In genomic region chr1:77475808-77476413, GRCm38 (mm10) we compare ENCODE assay signal across 27 mouse cellular contexts. TPM values are rescaled to one million over a fixed set of nuclear protein-coding genes. Genes with fewer than 3 reads are reported as not detected.
DNase-seq lines count a peak whose midpoint lies in the region; ATAC-seq lines count a peak whose summit lies in the region.
"Had no signal": no experiment of that assay in that cellular context is flagged by ENCODE, and none has a peak within 500 bp of the region (broad histone marks: within the 10 kb centered on the region; RNA-seq: fewer than 3 reads in every experiment).

No protein-coding gene starts in this region.

- H3K36me3 ChIP-seq in heart, embryonic 12.5 days, result no peaks in the 10 kb centered on the region
- no peaks in the 10 kb centered on the region for H3K36me3 ChIP-seq in intestine, embryonic 15.5 days
- H3K36me3 ChIP-seq: embryonic facial prominence, embryonic 13.5 days; embryonic facial prominence, embryonic 15.5 days; forebrain, embryonic 12.5 days; G1E had no signal

- 61% methylated on average over 3 of the region's 3 CpGs for WGBS in heart, embryonic 12.5 days
- 46% methylated on average over 3 of the region's 3 CpGs for WGBS in intestine, embryonic 15.5 days

- H3K27me3 ChIP-seq in heart, embryonic 12.5 days (replicated peaks), result no peaks in the 10 kb centered on the region
- no peaks in the 10 kb centered on the region for H3K27me3 ChIP-seq in intestine, embryonic 15.5 days (replicated peaks)
- H3K27me3 ChIP-seq: CH12.LX; embryonic facial prominence, embryonic 13.5 days; embryonic facial prominence, embryonic 15.5 days; forebrain, embryonic 12.5 days had no signal

- H3K27ac ChIP-seq in heart, embryonic 12.5 days (ENCODE audit: poor library complexity, severe bottlenecking), result no peak overlapping the region
- peak overlapping the region; percentile 40; the same call in 1 of the 2 replicates for H3K27ac ChIP-seq in intestine, embryonic 15.5 days
- H3K27ac ChIP-seq: embryonic facial prominence, embryonic 13.5 days; embryonic facial prominence, embryonic 15.5 days; forebrain, embryonic 10.5 days; forebrain, embryonic 12.5 days had no signal

- no peak overlapping the region for H3K4me2 ChIP-seq in heart, embryonic 12.5 days
- no peak overlapping the region for H3K4me2 ChIP-seq in intestine, embryonic 15.5 days (replicated peaks)
- H3K4me2 ChIP-seq: embryonic facial prominence, embryonic 13.5 days; embryonic facial prominence, embryonic 15.5 days; forebrain, embryonic 12.5 days had no signal

- H3K9ac ChIP-seq in heart, embryonic 12.5 days, result no peak overlapping the region
- no peak overlapping the region for H3K9ac ChIP-seq in intestine, embryonic 15.5 days
- H3K9ac ChIP-seq: embryonic facial prominence, embryonic 13.5 days; embryonic facial prominence, embryonic 15.5 days; forebrain, embryonic 12.5 days had no signal

- H3K4me1 ChIP-seq in heart, embryonic 12.5 days (replicated peaks), result peaks cover 4% of the 10 kb centered on the region
- peaks cover 10% of the 10 kb centered on the region for H3K4me1 ChIP-seq in intestine, embryonic 15.5 days (replicated peaks)

- no peak overlapping the region for H3K4me3 ChIP-seq in heart, embryonic 12.5 days
- no peak overlapping the region for H3K4me3 ChIP-seq in intestine, embryonic 15.5 days (replicated peaks)
- H3K4me3 ChIP-seq: embryonic facial prominence, embryonic 13.5 days; embryonic facial prominence, embryonic 15.5 days; erythroblast, embryonic 14.5 days; forebrain, embryonic 10.5 days; forebrain, embryonic 12.5 days had no signal

- H3K9me3 ChIP-seq in heart, embryonic 12.5 days (replicated peaks), result no peaks in the 10 kb centered on the region
- no peaks in the 10 kb centered on the region for H3K9me3 ChIP-seq in intestine, embryonic 15.5 days
- H3K9me3 ChIP-seq: embryonic facial prominence, embryonic 13.5 days; embryonic facial prominence, embryonic 15.5 days; forebrain, embryonic 10.5 days; forebrain, embryonic 12.5 days had no signal

- ATAC-seq in heart, embryonic 12.5 days (ENCODE audit: insufficient number of reproducible peaks, low FRiP score), result no peak
- ATAC-seq in intestine, embryonic 15.5 days, result peak; percentile 57
- ATAC-seq in megakaryocyte-erythroid progenitor cell, adult 5-6 weeks (replicated peaks; ENCODE audit: low FRiP score, low TSS enrichment, poor library complexity, severe bottlenecking), result 0 out of 2 replicates have a peak, but pooled peaks have one; percentile 22
- ATAC-seq: CD4-positive, CD25-positive, alpha-beta regulatory T cell, adult 4 months; forebrain, embryonic 14.5 days; forebrain, embryonic 16.5 days had no signal

- DNase-seq in heart, adult 11 months, result peak; percentile 25
- DNase-seq in MN1 (ENCODE audit: low spot score), result no peak
- DNase-seq in kidney, adult 11 months, result no peak
- DNase-seq: adrenal gland, adult 2 months; adrenal gland, postnatal 10 days; adrenal gland, postnatal 25 days; B cell, adult 2 months; cerebellum, adult 11 months; cerebellum, adult 18-20 months; cerebellum, adult 8-10 months; cerebellum, adult 9-11 months; cerebellum, postnatal 14 days; cerebellum, postnatal 36 days; embryo, embryonic 11 days had no signal

RNA-seq across cellular contexts. Expression of gene Epha4, which starts 39.0 kb away (rescaled TPM):
- polyA plus RNA-seq in heart, embryonic 12.5 days (2016; fragmentation: Nextera tagmentation; extraction: Ambion mirVana), result 6.2 and 6.9 TPM in 2 replicates
- polyA plus RNA-seq in intestine, embryonic 15.5 days (2015; fragmentation: Nextera tagmentation; extraction: Ambion mirVana), result 8.7 and 10.4 TPM in 2 replicates
- total RNA-seq in megakaryocyte-erythroid progenitor cell, adult 5-6 weeks (2014; fragmentation: Nextera tagmentation), result 0.25 and 1.2 TPM in 2 replicates
- 0.09 and 0.42 TPM in 2 replicates for total RNA-seq in megakaryocyte-erythroid progenitor cell, adult 5-6 weeks (2017)
- polyA plus RNA-seq: erythroblast, embryonic 14.5 days; G1E had no signal
